Mouse (Mus musculus) monocyte, adult 2 months (primary cell): ENCODE data around the gene Gm973.

Experiments
- DNase-seq, 2 experiments: peaks; one replicate each; pipeline ENCODE4 v3.0.0; 2022; ENCODE audit warnings: low spot score in 2 of 2, low read depth in 1 of 2

Gm973 gene

GRCm38 (mm10) chr1:59516026-59516917 lies at the start of gene Gm973:
Gene Gm973 (plus strand): TSS chr1:59516264.
- no peak for DNase-seq

GRCm38 (mm10) chr1:59469170-59469569 lies 46.9 kb upstream of the Gm973 start:
- DNase-seq, result no peak

- no peak for DNase-seq
Observed at GRCm38 (mm10) chr1:59470766-59471165, 45.3 kb upstream of the Gm973 start.

GRCm38 (mm10) chr1:59472368-59473180 lies 43.5 kb upstream of the Gm973 start:
- no peak for DNase-seq

- no peak for DNase-seq
Observed at GRCm38 (mm10) chr1:59473181-59473555, 42.9 kb upstream of the Gm973 start.

- no peak for DNase-seq
Observed at GRCm38 (mm10) chr1:59475618-59476017, 40.4 kb upstream of the Gm973 start.

GRCm38 (mm10) chr1:59478911-59479310 lies 37.2 kb upstream of the Gm973 start:
- DNase-seq, result no peak

GRCm38 (mm10) chr1:59480821-59481455 lies 35.1 kb upstream of the Gm973 start:
- DNase-seq, result no peak

GRCm38 (mm10) chr1:59481456-59482291 lies 34.4 kb upstream of the Gm973 start:
- DNase-seq, result peak; percentile 81 to 84

GRCm38 (mm10) chr1:59482331-59482695 lies 33.8 kb upstream of the Gm973 start, which contains the start of gene Fzd7:
Gene Fzd7 (plus strand): TSS chr1:59482424.
- DNase-seq, result no peak

- peak in 1 of 2 experiments; percentile 10 for DNase-seq
Observed at GRCm38 (mm10) chr1:59482696-59483520, 33.2 kb upstream of the Gm973 start.

GRCm38 (mm10) chr1:59483521-59484245 lies 32.4 kb upstream of the Gm973 start:
- DNase-seq, result peak in 1 of 2 experiments; percentile 15

GRCm38 (mm10) chr1:59484314-59484713 lies 31.8 kb upstream of the Gm973 start:
- DNase-seq, result no peak

- no peak for DNase-seq
Observed at GRCm38 (mm10) chr1:59484791-59485785, 31.0 kb upstream of the Gm973 start.

- DNase-seq, result no peak
Observed at GRCm38 (mm10) chr1:59485803-59486202, 30.3 kb upstream of the Gm973 start.

GRCm38 (mm10) chr1:59487651-59488051 lies 28.4 kb upstream of the Gm973 start:
- no peak for DNase-seq

GRCm38 (mm10) chr1:59488481-59488880 lies 27.6 kb upstream of the Gm973 start:
- no peak for DNase-seq

- no peak for DNase-seq
Observed at GRCm38 (mm10) chr1:59488991-59489390, 27.1 kb upstream of the Gm973 start.
